Mouse (Mus musculus) CH12.LX (cell line): ENCODE data around the gene 4930404H24Rik.

Experiments
- CTCF ChIP-seq, 2 experiments: IDR thresholded peaks in 1 of 2; conservative IDR thresholded peaks in 1 of 2; 2 replicates each; pipeline ENCODE4 v1.5.1; 2011 to 2012; ENCODE audit warnings: low read depth in 2 of 2, low read length in 2 of 2, improper control_type of control experiment in 1 of 2, inconsistent platforms in 1 of 2, mild to moderate bottlenecking in 1 of 2, moderate library complexity in 1 of 2
- MAX ChIP-seq: IDR thresholded peaks from 2 replicates; pipeline ENCODE4 v1.6.1; 2011; ENCODE audit warnings: low read length, improper control_type of control experiment
- NELFE ChIP-seq: IDR thresholded peaks from 2 replicates; pipeline ENCODE4 v1.6.1; 2011; ENCODE audit warnings: low read depth, low read length, improper control_type of control experiment
- POLR2A ChIP-seq: IDR thresholded peaks from 2 replicates; pipeline ENCODE4 v1.6.1; 2011; ENCODE audit warnings: low read depth, mild to moderate bottlenecking, improper control_type of control experiment, low read length
- SMC3 ChIP-seq: IDR thresholded peaks from 2 replicates; pipeline ENCODE4 v1.6.1; 2011; ENCODE audit warnings: low read depth, low read length, improper control_type of control experiment
- UBTF ChIP-seq: IDR thresholded peaks from 2 replicates; pipeline ENCODE4 v1.6.1; 2012; ENCODE audit warnings: low read depth, mild to moderate bottlenecking, inconsistent platforms, low read length, improper control_type of control experiment, moderate library complexity
- USF1 ChIP-seq: IDR thresholded peaks from 2 replicates; pipeline ENCODE4 v1.6.1; 2014; ENCODE audit warnings: low read depth, mild to moderate bottlenecking, inconsistent platforms, low read length, improper control_type of control experiment

GRCm38 (mm10) chr2:153458022-153458441, 34.6 kb upstream of the 4930404H24Rik start:
- no peak for TF ChIP-seq POLR2A
- no peak for TF ChIP-seq NELFE
- no peak for TF ChIP-seq UBTF
- TF ChIP-seq SMC3 = no peak
- TF ChIP-seq USF1 = no peak
- no peak for TF ChIP-seq CTCF (conservative IDR thresholded peaks at IDR 0.05 in 1 of 2, IDR thresholded peaks at IDR 0.05 in 1 of 2; ENCODE audit: low read depth in 2 of 2, low read length in 2 of 2)
- TF ChIP-seq MAX = no peak
